13 mouse cellular contexts compared by ENCODE assay signal in the genomic region with DNA sequence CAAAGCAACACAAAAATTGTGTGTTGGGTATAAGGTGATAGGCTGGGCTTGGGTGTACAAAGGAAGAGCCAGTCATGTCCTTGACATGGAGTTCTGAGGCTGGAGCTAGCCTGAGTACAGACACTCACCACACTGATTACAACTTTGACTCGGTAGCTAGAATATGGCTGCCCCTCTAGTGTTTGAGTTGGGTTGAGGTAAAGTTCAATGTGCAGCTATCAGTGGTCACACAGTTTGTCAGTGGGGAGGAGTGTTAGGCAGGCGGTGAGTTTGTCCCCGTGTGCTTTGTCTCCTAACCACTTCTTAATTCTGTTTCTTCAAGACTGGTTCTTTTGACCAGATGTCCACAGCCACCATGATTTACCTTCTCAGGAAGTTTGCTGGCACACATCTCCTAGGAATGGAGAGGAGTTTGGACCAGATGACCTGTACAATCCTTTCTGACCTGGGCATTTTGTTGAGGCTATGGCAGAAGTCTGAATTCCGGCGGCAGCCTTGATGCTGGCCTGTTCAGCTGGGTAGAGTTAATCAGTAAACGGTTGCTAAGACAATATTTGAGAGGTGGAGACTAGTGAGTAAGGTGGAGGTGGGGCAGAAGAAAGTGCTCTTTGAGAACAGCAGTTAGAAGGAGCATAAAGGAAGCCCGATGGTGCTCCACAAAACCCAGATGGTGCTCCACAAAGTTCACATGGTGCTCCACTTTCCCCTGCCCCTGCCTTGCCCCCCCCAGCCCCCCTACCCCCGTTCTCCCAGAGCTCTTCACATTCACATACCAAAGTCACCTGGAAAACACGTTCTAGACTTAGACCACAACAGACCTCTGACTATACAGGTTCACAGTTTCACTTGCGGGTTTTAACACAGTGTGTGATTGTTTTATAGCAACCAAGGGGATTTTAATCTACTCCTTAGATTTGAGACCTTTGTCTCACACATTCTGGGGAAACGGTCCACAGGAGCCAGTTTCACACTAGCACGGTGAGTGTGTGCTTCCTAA. TPM values are rescaled to one million over a fixed set of nuclear protein-coding genes. Genes with fewer than 3 reads are reported as not detected.
DNase-seq lines count a peak whose midpoint lies in the region; ATAC-seq and TF ChIP-seq lines count a peak whose summit lies in the region.
"Had no signal": no experiment of that assay in that cellular context is flagged by ENCODE, and none has a peak within 500 bp of the region (broad histone marks: within the 10 kb centered on the region; RNA-seq: fewer than 3 reads in every experiment).

No protein-coding gene starts in this region.

- no peak for TF ChIP-seq POLR2A in kidney, adult 2 months (IDR thresholded peaks at IDR 0.05; ENCODE audit: low read depth, low read length)

- H3K27ac ChIP-seq in intestine, embryonic 14.5 days (ENCODE audit: low read depth), result peak overlapping the region; percentile 77
- peak overlapping the region; percentile 76 for H3K27ac ChIP-seq in kidney, adult 2 months (ENCODE audit: insufficient read depth, low read depth, low read length)
- H3K27ac ChIP-seq in lung, embryonic 16.5 days (ENCODE audit: low read length), result peak overlapping the region; percentile 91
- no peak overlapping the region for H3K27ac ChIP-seq in hindbrain, embryonic 16.5 days (ENCODE audit: low read depth, low read length)
- H3K27ac ChIP-seq: heart, adult 2 months; hindbrain, embryonic 10.5 days; layer of hippocampus, adult 2 months had no signal

- no peak overlapping the region for H3K9ac ChIP-seq in intestine, embryonic 14.5 days (ENCODE audit: low read length)
- no peak overlapping the region for H3K9ac ChIP-seq in lung, embryonic 16.5 days (ENCODE audit: low read length)
- H3K9ac ChIP-seq in hindbrain, embryonic 16.5 days (ENCODE audit: low read depth, low read length), result no peak overlapping the region

- H3K4me2 ChIP-seq in intestine, embryonic 14.5 days (ENCODE audit: low read length), result 0 out of 2 replicates have a peak overlapping the region, but pooled peaks have one; percentile 26
- no peak overlapping the region; the same call in 1 of the 2 replicates for H3K4me2 ChIP-seq in lung, embryonic 16.5 days (ENCODE audit: low read depth, low read length)
- no peak overlapping the region for H3K4me2 ChIP-seq in hindbrain, embryonic 16.5 days (ENCODE audit: low read length)

- 68% methylated on average over 12 of the region's 12 CpGs for WGBS in intestine, embryonic 14.5 days
- WGBS in kidney, adult 2 months, result 34% methylated on average over 12 of the region's 12 CpGs
- 60% methylated on average over 12 of the region's 12 CpGs for WGBS in lung, embryonic 16.5 days
- WGBS in hindbrain, embryonic 16.5 days, result 78% methylated on average over 12 of the region's 12 CpGs

- H3K4me1 ChIP-seq in intestine, embryonic 14.5 days (replicated peaks; ENCODE audit: control insufficient read depth, insufficient read depth, low read length), result peaks cover 8% of the 10 kb centered on the region; the same call in 1 of the 2 replicates
- H3K4me1 ChIP-seq in kidney, adult 2 months (ENCODE audit: control insufficient read depth, insufficient read depth, low read length), result peaks cover 15% of the 10 kb centered on the region
- peaks cover 12% of the 10 kb centered on the region for H3K4me1 ChIP-seq in lung, embryonic 16.5 days (replicated peaks; ENCODE audit: control insufficient read depth, insufficient read depth, low read length)
- H3K4me1 ChIP-seq in hindbrain, embryonic 16.5 days (ENCODE audit: control insufficient read depth, insufficient read depth, low read depth, low read length), result no peaks in the 10 kb centered on the region; the same call in 1 of the 2 replicates

- no peaks in the 10 kb centered on the region for H3K9me3 ChIP-seq in intestine, embryonic 14.5 days (ENCODE audit: control insufficient read depth, low read length)
- no peaks in the 10 kb centered on the region for H3K9me3 ChIP-seq in lung, embryonic 16.5 days (ENCODE audit: control insufficient read depth, low read length)
- H3K9me3 ChIP-seq in hindbrain, embryonic 16.5 days (ENCODE audit: control insufficient read depth, low read length), result no peaks in the 10 kb centered on the region
- H3K9me3 ChIP-seq: hindbrain, embryonic 10.5 days had no signal

- TF ChIP-seq CTCF in kidney, adult 2 months (conservative IDR thresholded peaks at IDR 0.05; ENCODE audit: insufficient read depth, insufficient read length, low read depth, low read length), result no peak

- H3K4me3 ChIP-seq in intestine, embryonic 14.5 days (ENCODE audit: low read depth, low read length), result no peak overlapping the region
- no peak overlapping the region for H3K4me3 ChIP-seq in kidney, adult 2 months (ENCODE audit: insufficient read depth, low read depth, low read length)
- H3K4me3 ChIP-seq in lung, embryonic 16.5 days (ENCODE audit: low read length), result no peak overlapping the region
- no peak overlapping the region for H3K4me3 ChIP-seq in hindbrain, embryonic 16.5 days (ENCODE audit: low read length)
- H3K4me3 ChIP-seq: heart, adult 2 months; hindbrain, embryonic 10.5 days; layer of hippocampus, adult 2 months had no signal

- DNase-seq in intestine, embryonic 14.5 days (ENCODE audit: low spot score), result no peak
- DNase-seq in kidney, adult 2 months, result peak; percentile 92
- DNase-seq in kidney, postnatal 4 days, result peak; percentile 31 to 68
- no peak for DNase-seq in heart, postnatal 4 days
- DNase-seq in adrenal gland, adult 2 months, result no peak
- DNase-seq in embryo, embryonic 9.5 days (ENCODE audit: extremely low spot score), result no peak
- DNase-seq: cerebellum, postnatal 10 days; heart, adult 2 months; right cerebral cortex, postnatal 14 days had no signal

- H3K36me3 ChIP-seq in intestine, embryonic 14.5 days (ENCODE audit: control insufficient read depth, insufficient read depth, low read length), result no peaks in the 10 kb centered on the region
- no peaks in the 10 kb centered on the region for H3K36me3 ChIP-seq in kidney, adult 2 months (ENCODE audit: control insufficient read depth, insufficient read depth, low read length)
- H3K36me3 ChIP-seq in lung, embryonic 16.5 days (ENCODE audit: control insufficient read depth, insufficient read depth, low read length), result no peaks in the 10 kb centered on the region
- no peaks in the 10 kb centered on the region for H3K36me3 ChIP-seq in hindbrain, embryonic 16.5 days (ENCODE audit: control insufficient read depth, insufficient read depth, low read length)
- H3K36me3 ChIP-seq: hindbrain, embryonic 10.5 days had no signal

- peak; percentile 90 for ATAC-seq in intestine, embryonic 14.5 days (replicated peaks; ENCODE audit: low FRiP score, low TSS enrichment, low read depth)
- ATAC-seq in lung, embryonic 16.5 days (ENCODE audit: low read depth), result peak; percentile 87
- ATAC-seq in hindbrain, embryonic 16.5 days, result no peak

- no peaks in the 10 kb centered on the region for H3K27me3 ChIP-seq in intestine, embryonic 14.5 days (replicated peaks; ENCODE audit: control insufficient read depth, insufficient read depth, low read length)
- H3K27me3 ChIP-seq in kidney, adult 2 months (replicated peaks; ENCODE audit: control insufficient read depth, insufficient read depth, low read length), result no peaks in the 10 kb centered on the region
- H3K27me3 ChIP-seq in lung, embryonic 16.5 days (ENCODE audit: control insufficient read depth, insufficient read depth, low read depth, low read length), result no peaks in the 10 kb centered on the region
- no peaks in the 10 kb centered on the region for H3K27me3 ChIP-seq in hindbrain, embryonic 16.5 days (replicated peaks; ENCODE audit: control insufficient read depth, insufficient read depth, low read length)

RNA-seq across cellular contexts. Expression of a gene that starts 59.3 kb away (rescaled TPM):
- 6.6 and 8.2 TPM in 2 replicates for polyA plus RNA-seq in intestine, embryonic 14.5 days (2014; fragmentation: Nextera tagmentation; extraction: Ambion mirVana)
- polyA plus RNA-seq in kidney, adult 2 months (2012; rRNA removed), result 2.7 and 3.6 TPM in 2 replicates
- 10.3 and 11.1 TPM in 2 replicates for polyA plus RNA-seq in lung, embryonic 16.5 days (2015; fragmentation: Nextera tagmentation; extraction: Ambion mirVana)
- 66.3 and 67.6 TPM in 2 replicates for polyA plus RNA-seq in hindbrain, embryonic 16.5 days (2015; fragmentation: Nextera tagmentation; extraction: Ambion mirVana)
- 10 to 100 TPM; 14.1 to 15.3 TPM for total RNA-seq in heart, postnatal 4 days (2021)
- total RNA-seq in adrenal gland, adult 2 months (2021), result 10 to 100 TPM in 1 of 2 experiments, 1 to 10 TPM in 1; 6.6 to 13.2 TPM
- 4.6 and 5.8 TPM in 2 replicates for polyA plus RNA-seq in adrenal gland, adult 2 months (2012; rRNA removed)

Comparison
In these comparisons a context has a peak if more than half of its experiments do, and no peak if none do; other contexts are left out.
1. DNase-seq: peak in kidney, adult 2 months (single experiment) and kidney, postnatal 4 days (2 of 2); none in intestine, embryonic 14.5 days (single experiment), heart, postnatal 4 days (single experiment), adrenal gland, adult 2 months (single experiment) and embryo, embryonic 9.5 days (single experiment).